Mouse (Mus musculus) testis, postnatal 10 days (tissue): Measurements from ENCODE around the gene Pgap2.

Experiments used
- DNase-seq: peaks from one replicate; pipeline ENCODE4 v3.0.0; 2021; ENCODE audit warnings: low spot score

Pgap2 gene

DNA sequence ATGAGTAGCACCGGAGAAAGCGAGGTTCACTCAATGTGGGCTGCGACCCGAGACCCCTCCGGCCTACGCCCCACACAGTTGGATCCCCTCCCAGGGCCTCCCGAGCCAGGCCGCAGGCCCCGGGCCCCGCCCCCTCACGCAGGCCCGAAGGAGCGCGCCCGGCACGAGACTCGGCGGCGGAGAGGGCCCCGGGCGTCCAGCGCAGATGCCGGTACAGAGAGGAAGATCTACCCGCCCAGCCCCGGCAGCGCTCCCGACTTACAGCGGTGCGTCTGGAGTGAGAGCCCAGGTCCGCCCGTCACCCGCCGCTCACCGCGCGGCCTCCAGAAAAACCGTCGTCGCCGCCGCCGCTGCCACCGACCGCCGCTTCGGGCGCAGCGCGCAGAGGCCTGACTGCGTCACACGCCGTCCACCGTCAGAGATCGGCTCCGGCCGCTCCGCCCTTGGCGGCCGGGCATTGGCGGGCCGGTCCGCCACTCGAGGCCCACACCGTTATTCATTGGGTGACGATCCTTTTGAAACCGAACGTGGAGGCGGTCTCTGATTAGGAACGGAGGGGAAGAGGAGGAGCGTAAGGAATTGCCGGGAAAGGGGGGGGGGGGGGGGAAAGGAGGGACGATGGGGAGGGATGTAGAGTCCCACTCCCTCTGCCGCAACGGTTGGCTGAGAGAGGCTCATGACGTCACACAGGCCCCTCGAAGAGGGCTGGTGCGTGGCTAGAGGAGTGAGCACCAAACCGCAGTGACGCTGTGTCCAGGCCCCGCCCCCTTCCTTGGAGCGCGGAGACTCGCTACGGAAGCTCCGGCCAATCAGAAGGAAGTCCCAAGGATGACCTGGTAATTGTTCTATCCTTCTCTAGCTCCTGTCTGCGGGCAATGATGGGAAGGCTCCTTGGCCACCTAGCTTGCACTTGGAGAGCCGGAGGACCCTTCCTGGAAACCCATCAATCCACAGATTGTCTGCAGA, at the start of gene Pgap2, which contains the start of gene Nup98:
Gene Pgap2, plus strand, starts transcription at position 453 of the 966 bp plus-strand sequence.
Gene Nup98, minus strand, starts transcription at position 421 of the 966 bp plus-strand sequence.
- DNase-seq: peak; percentile 99

DNA sequence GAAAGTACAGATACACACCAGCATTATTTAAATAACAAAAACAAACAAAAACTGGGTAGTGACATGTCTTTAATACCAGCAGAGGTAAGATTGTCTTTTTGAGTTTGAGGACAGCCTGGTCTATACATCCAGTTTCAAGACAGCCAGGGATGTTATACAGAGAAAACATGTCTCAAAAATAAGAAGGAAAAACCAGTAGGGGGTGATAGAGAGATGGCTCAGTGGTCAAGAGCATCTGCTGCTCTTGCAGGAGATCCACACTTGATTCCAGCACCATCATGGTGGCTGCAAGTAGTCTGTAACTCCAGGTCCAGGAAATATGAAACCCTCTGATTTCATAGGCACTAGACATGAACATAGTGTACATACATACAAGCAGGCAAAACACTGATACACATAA, 39.7 kb upstream of the Pgap2 start:
- DNase-seq: no peak

DNA sequence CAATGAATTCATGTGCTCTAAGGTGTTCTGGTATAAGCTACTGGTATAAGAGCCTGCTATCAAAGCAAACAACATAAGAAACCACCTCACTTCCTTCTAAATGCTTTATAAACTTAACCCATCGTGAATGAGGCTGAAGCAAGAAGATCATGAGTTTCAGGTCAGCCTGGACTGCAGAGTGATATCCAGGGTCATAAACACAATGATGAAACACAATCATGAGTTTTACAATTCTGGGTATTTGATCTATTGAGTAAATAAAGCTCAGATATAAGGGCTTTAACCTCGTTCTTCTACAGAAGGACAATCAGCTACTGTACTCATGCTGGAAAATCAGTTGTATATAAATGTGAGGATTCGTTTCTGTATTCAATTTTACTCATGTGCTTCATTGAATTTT, 26.2 kb upstream of the Pgap2 start:
- no peak for DNase-seq

DNA sequence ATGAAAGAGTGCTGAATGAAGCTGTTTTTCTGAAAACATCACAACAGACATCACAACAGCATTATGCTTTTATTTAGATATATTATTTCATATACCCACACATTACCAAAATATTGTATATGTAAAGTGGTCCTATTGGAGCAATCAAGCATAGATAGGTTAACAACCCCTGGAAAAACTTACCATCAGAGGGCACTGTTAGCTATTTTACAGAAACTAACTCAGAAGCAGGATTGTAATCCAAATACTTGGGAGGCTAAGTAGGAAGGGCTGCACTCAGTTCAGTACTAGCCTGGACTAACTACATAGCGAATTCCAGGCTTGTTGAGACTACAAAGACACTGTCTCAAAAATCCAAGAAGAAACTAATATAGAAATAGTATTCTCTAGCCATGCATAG, 17.7 kb upstream of the Pgap2 start:
- DNase-seq: no peak

DNA sequence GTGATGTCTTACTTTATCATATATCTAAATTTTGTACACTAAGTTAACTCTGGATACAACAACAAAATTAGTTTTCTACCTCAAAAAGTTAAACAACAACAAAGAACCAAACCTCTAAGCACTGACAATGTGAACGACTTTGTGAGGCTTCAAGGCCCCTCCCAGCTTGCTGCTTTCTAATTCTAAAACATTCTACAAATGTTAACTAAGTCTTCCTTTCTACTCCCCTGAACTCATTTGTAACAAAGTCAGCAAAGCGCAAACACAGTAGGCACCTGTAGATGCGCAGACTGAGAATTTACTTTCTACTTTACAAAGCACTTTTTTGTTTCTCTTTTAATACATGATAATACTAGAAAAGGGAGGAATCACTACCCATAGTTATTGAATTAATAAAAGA, 9.4 kb upstream of the Pgap2 start:
- DNase-seq: no peak

DNA sequence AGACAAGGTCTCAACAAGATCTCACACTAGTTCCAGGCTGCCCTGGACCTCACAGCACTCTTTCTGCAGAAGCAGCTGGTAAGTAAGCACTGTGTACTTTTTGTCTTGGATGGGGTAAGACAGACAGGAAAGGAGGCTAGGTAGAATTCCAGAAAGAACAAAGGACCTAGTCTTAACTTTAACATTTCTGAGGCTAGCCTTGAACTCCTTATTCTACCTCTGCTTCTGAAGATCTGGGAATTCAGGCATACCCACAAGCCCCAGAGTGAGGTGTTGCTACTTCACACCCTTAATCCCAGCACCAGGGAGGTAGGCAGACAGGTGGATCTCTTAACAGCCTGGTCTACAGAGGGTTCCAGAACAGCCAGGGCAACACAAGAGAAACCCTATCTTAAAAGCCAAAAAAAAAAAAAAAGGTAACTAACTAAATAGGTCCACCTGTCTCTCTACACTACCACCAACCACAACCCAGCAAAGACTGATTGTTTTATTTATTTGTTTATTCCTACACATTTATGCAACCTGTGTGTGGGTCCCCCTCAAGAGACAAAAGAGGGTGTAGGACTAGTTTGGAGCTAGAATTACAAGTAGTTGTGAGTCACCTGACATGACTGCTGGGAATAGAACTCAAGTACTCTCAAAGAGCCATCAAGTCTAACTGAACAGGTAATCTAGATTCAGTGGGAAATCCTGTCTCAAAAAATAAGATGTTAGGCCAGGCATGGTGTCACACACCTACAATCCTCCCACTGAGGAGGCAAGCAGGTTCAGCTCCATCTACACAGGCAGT, 8.8 kb upstream of the Pgap2 start:
- DNase-seq: no peak

DNA sequence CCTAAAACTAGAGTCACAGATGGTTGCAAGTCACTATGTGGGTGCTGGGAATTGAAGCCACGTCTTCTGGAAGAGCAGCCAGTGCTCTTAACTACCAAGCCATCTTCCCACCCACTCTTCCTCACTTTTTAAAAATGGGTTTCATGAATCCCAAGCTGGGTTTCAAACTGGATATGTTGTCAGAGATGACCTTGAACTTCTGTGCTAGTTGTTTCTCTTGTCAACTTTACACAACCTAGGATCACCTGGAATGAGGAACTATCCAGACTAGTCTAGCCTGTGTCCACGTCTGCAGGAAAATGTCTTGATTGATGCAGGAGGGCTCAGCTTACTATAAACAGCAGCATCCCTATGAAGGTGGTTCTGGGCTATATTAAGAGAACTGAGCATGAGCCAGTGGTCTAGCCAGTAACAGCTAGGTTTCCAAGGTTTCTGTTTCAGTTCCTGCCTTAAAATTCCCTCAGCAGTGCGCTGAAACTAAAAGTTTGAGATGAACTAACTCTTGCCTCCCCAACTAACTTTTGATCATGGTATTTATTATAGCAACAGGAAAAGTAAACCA, 5.6 kb upstream of the Pgap2 start:
- DNase-seq: no peak

DNA sequence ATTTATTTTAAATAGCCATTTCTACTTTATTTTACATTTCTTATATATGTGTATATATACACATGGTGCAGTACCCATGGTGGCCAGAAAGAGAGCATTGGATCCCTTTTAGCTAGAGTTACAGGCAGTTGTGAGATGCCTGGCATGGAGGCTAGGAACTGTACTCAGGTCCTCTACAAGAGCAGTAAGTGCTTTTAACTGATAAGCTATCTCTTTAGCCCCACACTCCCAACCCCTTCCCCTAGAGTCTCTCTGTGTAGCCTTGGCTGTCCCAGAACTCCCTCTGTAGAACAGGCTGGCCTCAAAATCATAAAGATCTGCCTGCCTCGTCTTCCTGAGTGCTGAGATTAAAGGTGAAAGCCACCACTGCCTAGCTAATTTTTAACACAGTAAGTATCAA, 4.4 kb upstream of the Pgap2 start:
- DNase-seq: no peak

DNA sequence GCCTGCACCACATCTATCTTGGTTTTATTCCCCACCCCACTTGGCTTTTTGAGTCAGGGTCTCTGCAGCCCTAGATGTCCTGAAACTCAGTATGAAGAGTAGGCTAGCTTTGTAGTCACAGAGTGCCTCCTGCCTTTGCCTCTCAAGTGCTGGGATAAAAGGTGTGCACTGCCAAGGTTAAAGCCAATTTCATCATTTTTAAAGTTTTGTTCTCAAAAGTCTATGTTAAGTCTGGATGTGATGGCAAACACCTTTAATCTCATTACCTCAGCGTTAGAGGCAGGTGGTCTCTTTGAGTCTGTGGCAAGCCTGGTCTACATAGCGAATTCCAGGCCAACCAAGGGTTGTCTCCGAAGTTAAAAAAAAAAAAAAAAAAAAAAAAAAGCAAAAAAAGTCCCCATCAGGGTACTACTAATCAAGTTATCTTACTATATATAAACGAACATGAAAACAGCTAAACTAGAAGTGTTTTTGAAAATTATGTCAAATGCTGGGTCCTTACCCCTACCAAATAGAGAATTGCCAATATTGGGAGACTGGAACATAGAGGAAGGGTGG, 1.1 kb upstream of the Pgap2 start:
- DNase-seq: no peak

DNA sequence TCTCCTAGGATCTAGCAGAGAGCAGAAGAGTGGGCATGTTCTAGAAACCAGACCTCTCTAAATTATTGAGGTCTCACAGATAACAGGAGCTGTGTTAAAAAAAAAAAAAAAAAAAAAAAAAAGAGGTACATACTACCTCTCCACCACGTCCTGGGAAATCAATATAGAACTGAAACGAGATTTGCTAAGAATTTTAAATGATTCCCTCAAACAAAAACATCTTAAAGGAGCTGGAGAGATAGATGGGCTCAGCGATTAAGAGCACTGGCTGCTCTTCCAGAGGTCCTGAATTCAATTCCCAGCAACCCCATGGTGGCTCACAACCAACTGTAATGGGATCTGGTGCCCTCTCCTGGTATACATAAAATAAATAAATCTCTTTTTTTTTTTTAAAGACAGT, 1.1 kb downstream of the Pgap2 start:
- no peak for DNase-seq

DNA sequence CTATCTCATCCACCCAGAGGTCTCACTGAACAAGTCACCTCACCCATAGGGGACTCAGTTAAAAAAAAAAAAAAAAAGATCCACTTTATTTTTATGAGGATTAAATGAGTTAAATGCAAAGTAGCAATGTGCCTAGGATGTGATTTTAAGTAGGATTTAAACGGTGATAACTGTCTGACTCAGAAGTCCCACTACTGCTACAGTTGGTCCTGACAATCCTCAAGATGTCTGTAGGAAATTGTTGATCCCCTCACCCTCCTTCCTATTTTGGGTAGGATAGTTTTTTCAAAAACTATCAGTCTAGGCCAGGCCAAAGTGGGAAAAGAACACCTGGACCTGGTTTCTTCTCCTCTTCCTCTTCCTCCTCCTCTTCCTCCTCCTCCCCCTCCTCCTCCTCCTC, 11.9 kb downstream of the Pgap2 start:
- no peak for DNase-seq

DNA sequence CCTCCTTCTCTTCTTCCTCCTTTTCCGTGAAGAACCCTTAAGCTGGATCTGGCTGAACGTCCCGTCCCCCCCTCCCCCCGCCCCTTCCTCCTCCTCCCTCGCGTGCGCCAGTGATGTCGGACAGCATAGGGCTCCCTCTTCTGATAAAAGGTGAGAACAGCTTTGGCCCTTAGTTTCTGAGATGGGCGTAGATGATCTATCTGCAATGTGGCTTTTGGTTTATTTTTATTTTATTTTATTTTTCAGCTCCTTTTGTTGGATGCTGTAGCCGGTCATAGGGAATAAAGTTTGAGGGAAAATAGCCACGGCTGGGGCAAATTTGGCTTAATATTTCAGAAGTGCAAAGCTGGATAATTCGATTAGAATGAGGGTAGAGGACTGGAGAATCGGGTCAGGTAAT, 12.3 kb downstream of the Pgap2 start:
- peak; percentile 42 for DNase-seq

DNA sequence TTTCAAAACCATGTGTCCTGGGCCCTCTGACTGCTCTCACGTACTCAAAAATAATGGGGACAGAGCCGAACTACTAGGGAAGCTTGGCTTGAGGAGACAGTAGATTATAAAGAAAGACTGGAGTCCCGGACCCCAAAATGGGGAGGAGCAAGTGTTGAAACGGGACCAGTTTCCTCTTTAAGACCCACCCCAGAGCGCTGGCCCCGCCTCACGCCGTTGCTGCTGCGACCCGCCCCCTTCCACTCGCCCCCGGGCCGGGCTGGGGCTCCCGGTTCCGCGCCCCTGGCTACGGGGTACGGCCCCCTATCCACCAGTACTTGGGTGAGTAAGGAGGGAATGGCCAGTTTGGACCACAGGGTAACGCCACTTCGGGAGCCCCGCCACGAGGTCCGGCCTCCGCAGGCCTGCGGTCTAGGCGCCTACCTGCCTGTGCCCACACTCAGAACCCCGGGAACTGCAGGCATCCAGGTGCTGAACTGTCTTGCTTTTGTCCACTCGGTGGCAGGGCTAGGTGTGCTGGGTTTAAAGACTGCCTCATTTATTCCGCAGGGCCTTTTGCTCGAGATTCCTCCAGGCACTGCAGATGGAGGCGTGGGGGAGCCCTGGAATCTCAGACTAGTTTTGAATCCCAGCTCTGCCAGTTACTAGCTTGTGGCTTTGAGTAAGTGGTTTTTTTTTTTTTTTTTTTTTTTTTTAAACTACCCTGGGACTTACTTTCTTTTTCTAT, 13.0 kb downstream of the Pgap2 start:
- peak; percentile 82 for DNase-seq

DNA sequence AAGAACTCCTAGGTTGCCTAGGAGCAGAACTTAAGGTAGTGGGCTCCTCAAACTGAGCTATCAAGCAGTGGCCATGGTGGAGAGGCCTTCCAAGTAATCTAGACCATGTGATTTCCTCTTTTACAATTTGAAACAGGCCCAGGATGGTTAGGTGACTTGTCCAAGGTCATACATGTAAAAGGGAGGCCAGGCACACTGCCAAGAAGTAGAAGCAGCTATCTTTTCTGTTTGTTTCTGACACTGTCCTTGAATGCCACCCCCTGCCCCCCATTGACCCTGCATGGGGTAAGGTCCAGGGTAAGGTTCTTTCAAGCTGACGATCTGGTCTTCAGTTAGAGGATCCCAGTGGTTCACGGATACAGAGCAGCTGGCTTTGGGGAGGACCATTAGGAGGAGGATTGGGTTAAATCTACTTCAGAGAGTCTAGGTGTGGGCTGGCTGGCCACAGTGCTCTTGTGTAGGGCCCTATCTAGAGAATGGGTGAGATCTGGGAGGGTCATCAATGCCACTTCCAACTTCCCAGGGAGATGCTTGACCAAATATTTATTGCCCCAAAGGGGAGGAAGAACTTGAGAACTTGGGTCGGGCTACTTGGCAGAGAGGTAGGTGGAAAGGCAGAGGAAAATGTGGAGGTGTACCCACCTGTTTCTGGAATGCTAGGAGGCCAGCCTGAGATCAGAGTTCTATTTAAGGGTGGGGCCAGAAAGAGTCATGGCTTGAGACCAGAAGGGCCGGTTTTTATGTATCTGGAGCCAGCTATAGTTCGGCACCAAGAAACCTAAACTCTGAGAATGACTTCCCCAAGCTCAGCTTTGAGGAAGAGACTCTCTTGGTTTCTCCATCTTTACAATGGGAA, 14.1 kb downstream of the Pgap2 start:
- peak; percentile 79 for DNase-seq

DNA sequence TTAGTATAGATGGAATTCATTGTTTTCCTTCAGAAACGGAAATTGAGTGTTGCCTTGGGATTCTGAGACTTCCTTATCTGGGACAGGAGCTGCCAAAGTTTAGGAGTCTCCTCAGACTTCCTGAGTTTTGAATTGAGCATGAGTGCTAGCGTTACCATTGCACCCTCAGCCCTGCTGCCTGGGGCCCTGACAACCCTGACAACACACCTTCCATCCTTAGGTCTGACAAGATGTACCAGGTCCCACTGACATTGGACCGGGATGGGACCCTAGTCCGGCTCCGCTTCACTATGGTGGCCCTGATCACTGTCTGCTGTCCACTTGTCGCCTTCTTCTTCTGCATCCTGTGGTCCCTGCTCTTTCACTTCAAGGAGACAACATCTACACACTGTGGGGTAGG, 16.0 kb downstream of the Pgap2 start:
- no peak for DNase-seq

DNA sequence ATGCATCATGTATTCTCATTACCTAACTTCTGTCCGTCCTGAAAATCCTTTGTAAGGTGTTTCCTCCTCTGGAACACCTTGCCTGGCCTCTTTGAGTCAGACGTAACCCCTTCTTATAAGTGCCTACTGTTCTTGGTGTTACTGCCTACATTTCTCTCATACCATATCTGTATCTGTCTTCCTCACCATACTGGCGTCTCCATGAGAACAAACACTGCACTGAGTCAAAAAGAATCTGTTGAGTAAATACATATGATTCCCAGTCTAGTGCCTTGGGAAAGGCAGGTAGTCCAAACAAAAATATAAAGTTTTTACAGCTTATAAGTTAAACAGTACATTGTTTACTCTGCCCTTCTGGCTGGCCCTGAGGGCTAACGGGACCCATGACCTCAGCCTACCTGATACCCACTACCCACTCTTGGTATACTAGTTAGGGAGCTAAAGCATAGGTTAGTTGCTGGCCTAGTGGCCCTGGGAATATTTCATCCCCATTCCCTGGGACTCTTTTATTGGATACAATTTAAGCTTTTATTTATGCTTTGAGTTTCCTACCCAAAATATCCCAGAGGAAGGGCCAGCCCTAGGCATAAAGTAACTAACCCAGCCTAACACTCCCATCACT, 18.2 kb downstream of the Pgap2 start:
- no peak for DNase-seq

DNA sequence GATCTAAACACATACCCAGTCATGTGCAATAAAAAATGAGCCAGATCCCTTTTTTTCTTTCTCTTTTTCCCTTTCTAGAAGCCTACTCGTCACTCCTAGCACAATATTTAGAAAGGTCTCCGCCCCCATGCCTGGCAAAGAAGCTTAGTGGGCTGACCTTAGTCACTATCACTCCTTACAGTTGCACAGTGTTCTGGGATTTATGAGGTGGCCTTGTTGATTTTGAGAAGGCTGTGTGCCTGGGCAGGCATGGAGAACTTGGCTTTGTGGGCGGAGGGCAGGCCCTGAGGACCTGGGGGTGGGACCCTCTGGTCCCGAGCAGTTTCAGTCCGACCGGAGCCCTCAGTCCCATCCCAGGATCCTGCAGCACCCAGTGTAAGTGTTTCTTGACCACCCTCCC, 19.8 kb downstream of the Pgap2 start:
- DNase-seq: peak; percentile 64

DNA sequence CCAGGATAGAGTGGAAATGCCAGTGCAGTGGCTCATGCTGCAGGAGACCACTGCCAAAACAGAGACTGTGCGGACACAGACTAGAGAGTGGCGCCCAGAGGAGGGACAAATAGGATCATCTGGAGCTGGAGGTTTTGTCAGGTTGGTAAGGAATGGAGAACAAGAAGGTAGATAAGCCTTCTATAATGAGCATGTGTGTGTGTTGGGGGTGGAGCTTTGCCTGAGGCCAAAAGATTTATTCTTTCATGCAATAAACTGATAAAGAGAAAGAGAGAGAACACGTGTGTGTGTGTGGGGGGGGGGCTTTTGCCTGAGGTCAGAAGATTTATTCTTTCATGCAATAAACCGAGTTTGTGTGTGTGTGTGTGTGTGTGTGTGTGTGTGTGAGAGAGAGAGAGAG, 23.1 kb downstream of the Pgap2 start:
- no peak for DNase-seq

DNA sequence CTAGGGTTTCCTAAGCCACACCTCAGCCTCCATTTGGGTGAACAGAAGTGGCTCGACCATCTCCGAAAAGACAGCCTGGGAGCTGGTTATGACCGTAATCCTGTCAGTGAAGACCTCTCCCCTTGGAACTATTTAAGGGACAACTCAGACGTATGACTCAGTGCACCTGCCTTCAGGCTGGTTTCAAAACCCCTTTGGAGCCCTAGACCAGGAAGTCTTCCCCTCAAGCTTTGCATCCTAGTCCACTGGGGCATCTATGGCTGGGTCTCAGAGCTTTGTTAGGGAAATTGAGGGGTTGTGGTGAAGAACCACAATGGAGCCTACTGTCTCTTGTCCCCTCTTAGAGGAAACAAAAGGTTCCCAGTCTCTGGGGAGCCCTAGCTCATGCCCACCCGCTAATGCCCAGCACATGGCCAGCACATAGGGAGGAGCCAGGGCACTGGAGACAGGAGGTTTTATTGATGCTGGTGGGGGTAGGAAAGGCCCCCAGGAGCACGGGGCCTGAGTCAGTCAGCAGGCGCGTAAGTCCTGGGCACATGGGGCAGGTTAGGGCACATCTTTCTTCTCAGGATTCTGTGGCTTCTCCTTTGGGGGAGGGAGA, 28.8 kb downstream of the Pgap2 start:
- DNase-seq: no peak

DNA sequence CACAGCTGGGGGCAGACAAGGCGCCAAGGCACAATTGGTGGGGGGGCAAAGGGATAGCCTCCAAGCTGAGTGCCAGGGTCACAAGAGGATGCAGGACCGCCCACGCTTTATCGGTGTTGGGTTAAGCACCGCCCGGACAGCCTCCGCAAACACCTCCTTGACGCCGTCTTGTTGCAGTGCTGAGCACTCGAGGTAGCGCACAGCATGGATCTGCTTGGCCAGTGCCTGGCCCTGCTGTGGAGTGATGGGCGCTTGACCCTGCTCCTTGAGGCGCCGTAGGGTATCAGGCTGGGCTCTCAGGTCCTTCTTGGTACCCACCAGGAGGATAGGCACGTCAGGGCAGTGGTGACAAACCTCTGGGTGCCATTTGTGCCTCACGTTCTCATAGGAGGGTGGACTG, 29.6 kb downstream of the Pgap2 start:
- DNase-seq: no peak
